Mouse (Mus musculus): ENCODE results near the gene Cdc42bpb.
A peak's percentile ranks its signal among the peaks of the same experiment; 100 is the strongest.

Gene Cdc42bpb

GRCm38 (mm10) chr12:111284532-111284931 lies 93.0 kb downstream of the Cdc42bpb start:
- DNase-seq (ENCODE audit: low read depth) = no peak

DNA sequence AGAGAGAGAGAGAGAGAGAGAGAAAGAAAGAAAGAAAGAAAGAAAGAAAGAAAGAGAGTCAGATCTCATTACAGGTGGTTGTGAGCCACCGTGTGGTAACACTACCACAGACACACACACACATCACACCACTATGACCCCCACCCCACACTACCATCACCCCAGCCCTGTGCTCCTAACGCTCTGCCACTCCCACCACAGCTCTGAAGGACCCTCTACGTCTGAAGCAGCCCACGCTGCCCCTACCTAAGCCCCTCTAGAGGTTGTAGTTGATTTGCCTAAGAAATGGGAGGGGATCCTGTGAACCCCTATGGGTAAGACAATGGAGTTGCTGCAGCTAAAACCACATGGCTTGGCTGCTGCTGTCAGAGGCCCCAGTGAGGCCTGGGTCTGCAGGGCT lies 93.9 kb downstream of the Cdc42bpb start:
- no peak for DNase-seq (ENCODE audit: low read depth)

- no peak for DNase-seq (ENCODE audit: low read depth)
Measured at GRCm38 (mm10) chr12:111276371-111276770, 101.1 kb downstream of the Cdc42bpb start.

- DNase-seq (ENCODE audit: low read depth) = no peak
Measured at GRCm38 (mm10) chr12:111275150-111275841, 102.2 kb downstream of the Cdc42bpb start.

DNA sequence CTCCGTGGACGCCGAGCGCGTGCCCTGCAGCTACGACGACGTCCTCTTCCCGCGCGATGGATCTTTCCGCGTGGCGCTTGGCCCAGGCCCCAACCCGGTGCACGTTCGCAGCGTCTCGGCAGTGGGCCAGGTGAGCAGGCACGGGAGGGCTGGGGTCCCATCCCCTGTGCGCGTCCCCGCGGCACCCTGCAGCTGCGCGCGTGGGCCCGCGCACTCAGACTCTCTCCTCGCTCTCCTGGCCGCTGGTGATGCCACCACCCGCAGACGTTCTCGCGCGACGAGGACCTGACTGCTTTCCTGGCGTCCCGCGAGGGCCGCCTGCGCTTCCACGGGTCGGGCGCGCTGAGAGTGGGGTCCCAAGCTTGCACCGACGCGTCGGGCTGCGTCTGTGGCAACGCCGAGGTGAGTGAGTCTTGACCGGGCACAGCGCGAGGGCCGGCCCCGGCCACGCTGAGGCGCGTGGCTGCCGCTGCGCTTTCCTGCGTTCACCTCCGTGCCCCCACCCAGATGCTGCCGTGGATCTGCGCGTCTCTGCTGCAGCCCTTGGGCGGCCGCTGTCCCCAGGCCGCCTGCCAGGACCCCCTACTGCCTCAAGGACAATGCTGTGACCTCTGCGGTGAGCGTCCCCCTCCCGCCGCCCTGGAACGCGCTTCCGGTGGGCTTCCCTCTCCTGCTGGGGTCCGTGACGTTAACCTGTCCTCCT lies 102.9 kb downstream of the Cdc42bpb start:
- DNase-seq (ENCODE audit: low read depth) = no peak

GRCm38 (mm10) chr12:111274006-111274405 lies 103.5 kb downstream of the Cdc42bpb start:
- DNase-seq (ENCODE audit: low read depth) = no peak

GRCm38 (mm10) chr12:111272420-111272819 lies 105.1 kb downstream of the Cdc42bpb start:
- DNase-seq (ENCODE audit: low read depth) = peak; percentile 78

- no peak for DNase-seq (ENCODE audit: low read depth)
Measured at GRCm38 (mm10) chr12:111271966-111272365, 105.6 kb downstream of the Cdc42bpb start.

DNA sequence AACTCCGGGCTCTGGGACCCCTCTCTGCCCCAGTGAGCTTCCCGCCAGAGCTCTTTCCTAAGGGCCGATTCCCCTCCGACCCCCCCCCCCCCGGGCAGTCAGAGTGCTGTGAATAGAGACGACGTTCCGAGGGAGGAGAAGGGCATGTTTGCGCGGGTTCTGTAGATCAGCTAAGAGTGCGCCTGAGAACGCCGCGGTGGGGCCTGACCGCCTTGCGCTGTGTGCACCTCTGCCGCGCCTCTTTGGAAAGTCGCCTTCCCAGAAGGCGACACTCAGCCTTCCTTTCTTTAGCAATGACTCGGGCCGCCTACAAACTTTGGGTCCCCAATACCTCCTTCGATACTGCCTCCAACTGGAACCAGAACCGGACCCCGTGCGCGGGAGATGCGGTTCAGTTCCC lies 106.1 kb downstream of the Cdc42bpb start:
- no peak for DNase-seq (ENCODE audit: low read depth)

- DNase-seq (ENCODE audit: low read depth) = no peak
Measured at GRCm38 (mm10) chr12:111270629-111271277, 106.8 kb downstream of the Cdc42bpb start, which contains the start of gene Amn. Amn (plus strand) TSS chr12:111271095.

DNA sequence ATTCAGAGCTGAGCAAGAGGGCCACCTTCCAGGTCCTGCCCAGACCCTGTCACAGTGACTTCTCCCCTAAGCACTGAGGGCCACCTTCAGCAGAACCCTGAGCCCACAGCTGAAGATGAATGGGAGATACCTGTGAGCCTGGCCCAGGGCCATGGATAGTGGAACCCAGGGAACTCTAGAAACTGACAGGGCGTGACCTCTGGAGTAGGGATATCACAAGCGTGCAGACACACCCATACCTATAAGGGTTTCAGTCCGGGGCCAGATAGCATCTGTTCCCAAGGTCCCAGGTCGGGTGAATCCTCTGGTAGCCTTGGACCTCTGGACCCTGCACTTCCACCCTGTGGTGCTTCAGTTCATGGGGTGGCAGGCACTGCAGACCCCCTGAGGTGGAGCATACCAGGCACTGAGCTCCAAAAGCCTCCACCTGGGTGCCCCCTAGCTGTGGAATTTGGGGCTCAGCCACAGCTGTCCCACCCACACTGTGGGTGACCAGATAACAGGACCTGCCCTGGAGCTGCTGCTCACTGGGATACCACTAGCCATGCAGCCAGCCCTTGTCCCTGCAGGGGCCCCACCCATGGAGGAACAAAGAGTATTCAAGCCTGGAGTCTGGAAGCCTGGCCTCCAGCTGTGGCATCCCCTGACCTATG lies 109.7 kb downstream of the Cdc42bpb start:
- no peak for DNase-seq (ENCODE audit: low read depth)

- no peak for DNase-seq (ENCODE audit: low read depth)
Measured at GRCm38 (mm10) chr12:111266592-111266991, 110.9 kb downstream of the Cdc42bpb start.

DNA sequence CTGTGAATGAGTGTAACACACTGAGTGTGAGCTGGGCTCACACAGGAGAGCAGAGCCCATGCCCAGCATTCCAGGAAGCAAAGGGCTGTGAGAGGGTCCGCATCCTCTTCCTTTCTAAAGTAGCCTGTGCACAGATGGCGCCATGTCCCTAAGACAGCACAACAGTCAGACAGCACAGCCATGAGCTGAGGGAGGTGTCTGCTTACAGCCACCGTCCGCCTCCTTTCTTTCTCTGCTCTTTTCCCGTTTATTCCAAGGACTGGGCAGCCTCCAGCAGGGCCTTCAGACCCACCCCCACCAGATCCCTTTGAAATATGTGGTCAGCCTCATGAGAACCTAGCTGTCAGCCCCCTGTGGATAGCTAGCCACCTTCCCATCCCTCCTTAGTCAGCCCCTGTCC lies 112.3 kb downstream of the Cdc42bpb start:
- DNase-seq (ENCODE audit: low read depth) = no peak

DNA sequence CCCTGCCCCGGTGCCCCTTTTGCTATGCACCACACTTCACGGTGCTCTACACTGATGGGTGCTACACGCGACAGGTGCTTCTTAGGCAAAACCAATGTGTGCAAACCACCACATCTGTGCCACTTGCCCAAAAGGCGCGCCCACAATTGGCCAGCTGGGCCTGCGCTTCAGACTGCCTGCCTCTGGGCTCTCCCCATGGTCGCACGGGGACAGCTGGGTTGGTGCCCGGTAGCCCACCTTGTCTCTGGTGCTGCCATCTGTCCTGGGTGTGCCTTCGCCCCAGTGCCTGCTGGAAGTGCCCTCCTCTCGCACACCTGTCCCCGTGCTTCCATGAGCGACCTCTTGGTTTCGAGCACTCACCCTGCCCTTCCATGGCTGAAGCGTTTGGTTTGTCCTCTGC lies 113.9 kb downstream of the Cdc42bpb start:
- no peak for DNase-seq (ENCODE audit: low read depth)

GRCm38 (mm10) chr12:111251227-111251626 lies 126.3 kb downstream of the Cdc42bpb start:
- no peak for DNase-seq (ENCODE audit: low read depth)

DNA sequence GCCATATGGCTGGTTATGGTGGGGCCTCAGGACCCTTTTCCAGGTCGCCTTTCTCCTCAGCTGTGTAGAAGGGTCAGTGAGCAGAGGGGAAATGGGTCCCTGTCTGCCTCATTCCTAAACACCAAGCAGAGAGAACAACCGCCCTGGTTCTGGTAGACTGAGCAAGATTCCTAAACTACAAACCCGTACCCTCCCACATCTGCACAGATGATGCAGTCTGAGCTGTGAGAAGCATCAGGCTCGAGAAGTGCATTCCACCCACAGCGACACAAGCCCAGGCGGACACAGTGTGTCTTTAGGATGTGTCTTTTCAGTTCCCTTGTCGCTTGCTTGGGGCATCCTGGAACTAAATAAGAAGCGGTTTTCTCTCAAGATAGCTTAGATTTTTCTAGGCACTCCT lies 127.4 kb downstream of the Cdc42bpb start:
- no peak for DNase-seq (ENCODE audit: low read depth)

GRCm38 (mm10) chr12:111249095-111249494 lies 128.4 kb downstream of the Cdc42bpb start:
- DNase-seq (ENCODE audit: low read depth) = no peak

DNA sequence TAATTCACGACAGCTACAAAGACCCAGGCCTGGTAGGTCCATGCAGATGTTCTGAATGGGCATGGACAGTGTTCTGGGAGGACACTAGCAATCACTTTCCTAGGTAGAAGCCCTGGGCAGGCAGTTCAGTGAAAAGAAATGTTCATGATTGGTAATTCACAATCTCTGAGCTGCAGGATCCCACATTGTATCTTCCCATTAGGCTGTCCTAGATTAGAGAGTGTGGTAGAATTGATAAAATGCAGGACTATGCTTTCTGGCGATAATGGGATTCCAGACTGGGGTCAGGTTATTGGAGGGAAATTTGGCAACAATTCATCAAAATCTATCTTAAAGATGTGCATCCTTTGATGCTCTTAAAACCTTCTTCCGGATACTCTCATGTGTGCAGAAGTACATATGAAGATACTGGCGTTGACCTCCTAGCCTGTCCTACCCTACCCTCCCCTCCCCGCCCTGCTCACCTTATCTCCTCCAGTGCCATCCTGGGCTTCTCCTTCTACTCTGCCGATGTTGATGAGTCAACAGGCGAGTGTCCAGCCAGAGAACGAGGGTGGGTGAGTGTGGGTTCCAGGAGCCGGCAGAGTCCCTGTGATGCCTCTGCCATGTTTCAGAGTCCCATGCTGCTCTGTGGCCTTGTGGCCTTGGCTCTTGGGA lies 130.6 kb downstream of the Cdc42bpb start:
- DNase-seq (ENCODE audit: low read depth) = no peak

DNA sequence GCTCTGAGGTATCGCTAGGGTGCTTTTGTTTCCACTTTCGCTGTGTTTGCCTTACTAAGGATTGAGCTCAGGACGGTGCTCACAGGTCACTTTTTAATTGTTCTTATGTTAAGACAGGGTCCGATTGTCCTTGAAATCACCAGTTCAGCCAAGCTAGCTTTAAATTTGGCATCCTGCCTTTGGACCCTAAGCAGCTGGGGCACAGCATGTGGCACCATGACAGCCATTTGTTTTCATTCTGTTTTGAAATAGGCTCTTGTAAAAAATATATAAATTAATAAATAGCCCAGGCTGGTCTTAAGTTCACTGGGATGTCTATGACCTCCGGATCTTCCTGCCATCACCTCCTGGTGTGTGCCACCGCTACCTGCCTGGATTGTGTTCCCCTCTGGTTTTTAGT lies 132.4 kb downstream of the Cdc42bpb start:
- DNase-seq (ENCODE audit: low read depth) = no peak

GRCm38 (mm10) chr12:111243733-111244132 lies 133.8 kb downstream of the Cdc42bpb start:
- no peak for DNase-seq (ENCODE audit: low read depth)
